Mouse (Mus musculus): ENCODE data around the gene Glra4. TPM values are rescaled to one million over a fixed set of nuclear protein-coding genes. Genes with fewer than 3 reads are reported as not detected.
"Not testable (repeated sequence)": the region's sequence is repeated elsewhere in the genome, so short reads cannot be mapped to it uniquely, and the experiment has no call there.

Glra4 gene
- polyA plus RNA-seq, 1 experiment, result 0.08 TPM

DNA sequence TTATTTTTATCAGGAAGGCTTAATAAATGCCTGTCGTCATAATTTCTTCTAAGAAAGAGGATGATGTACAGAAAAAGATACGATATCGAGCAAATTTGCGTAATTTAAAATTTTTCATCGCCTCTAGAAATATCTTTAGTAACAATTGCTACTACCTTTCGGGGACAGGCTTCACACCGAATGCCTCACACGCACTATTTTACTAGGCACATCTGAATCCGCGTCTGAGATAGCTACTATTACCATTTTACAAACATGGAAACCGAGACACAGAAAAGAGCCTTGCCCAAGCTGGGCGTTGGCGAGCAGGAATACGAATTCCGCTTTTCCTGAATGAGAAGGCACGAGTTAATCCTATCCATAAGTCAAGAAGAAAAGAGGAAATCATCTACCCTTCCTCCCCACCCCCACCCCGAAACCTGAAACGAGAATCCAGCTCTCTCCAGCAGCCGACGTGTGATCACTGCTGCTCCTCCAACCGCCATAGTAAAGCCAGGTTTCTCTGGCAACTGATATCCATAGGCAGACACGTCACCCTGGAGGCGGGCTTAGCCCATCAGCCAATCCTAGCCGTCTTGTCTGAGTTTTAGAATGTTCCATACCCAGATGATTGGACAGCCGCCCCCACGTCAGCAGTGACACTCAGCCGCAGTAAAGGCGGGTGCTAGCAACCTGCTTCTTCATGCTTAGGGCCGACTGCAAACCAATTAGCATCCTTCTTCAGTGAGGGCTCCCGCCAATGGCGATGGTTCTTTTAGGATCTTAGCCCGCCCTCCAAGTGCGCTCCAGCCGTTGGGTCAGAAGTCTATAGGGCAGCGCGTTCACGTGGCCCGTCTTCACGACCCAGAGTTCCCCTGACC lies 38.9 kb downstream of the Glra4 start:
- Histone ChIP-seq H3K4me3 (ENCODE audit: insufficient read depth, low read length) (peak overlapping the region; percentile 89), H3K27ac (ENCODE audit: insufficient read depth, low read length) (no peak overlapping the region), H3K4me1 (ENCODE audit: control insufficient read depth, insufficient read depth, low read length) (no peaks in the 10 kb centered on the region; the same call in 1 of the 2 replicates)
- TF ChIP-seq CTCF (IDR thresholded peaks at IDR 0.05; ENCODE audit: extremely low read depth, insufficient read depth, low read length), result no peak
- TF ChIP-seq POLR2A (IDR thresholded peaks at IDR 0.05; ENCODE audit: extremely low read depth, insufficient read depth, low read length), result peak; percentile 97

- no peak for TF ChIP-seq CTCF (IDR thresholded peaks at IDR 0.05; ENCODE audit: extremely low read depth, insufficient read depth, low read length)
- TF ChIP-seq POLR2A (IDR thresholded peaks at IDR 0.05; ENCODE audit: extremely low read depth, insufficient read depth, low read length), result no peak
- H3K4me1 ChIP-seq (ENCODE audit: control insufficient read depth, insufficient read depth, low read length), result no peaks in the 10 kb centered on the region; the same call in 1 of the 2 replicates
- peak overlapping the region; percentile 89 for H3K4me3 ChIP-seq (ENCODE audit: insufficient read depth, low read length)
- no peak overlapping the region for H3K27ac ChIP-seq (ENCODE audit: insufficient read depth, low read length)
Observed at GRCm38 (mm10) chrX:136740087-136740790, 39.7 kb downstream of the Glra4 start.

GRCm38 (mm10) chrX:136732016-136732415 lies 47.9 kb downstream of the Glra4 start:
- no peak overlapping the region for H3K4me3 ChIP-seq (ENCODE audit: insufficient read depth, low read length)
- H3K4me1 ChIP-seq (ENCODE audit: control insufficient read depth, insufficient read depth, low read length), result no peaks in the 10 kb centered on the region
- no peak overlapping the region for H3K27ac ChIP-seq (ENCODE audit: insufficient read depth, low read length)
- TF ChIP-seq CTCF (IDR thresholded peaks at IDR 0.05; ENCODE audit: extremely low read depth, insufficient read depth, low read length) (no peak), POLR2A (IDR thresholded peaks at IDR 0.05; ENCODE audit: extremely low read depth, insufficient read depth, low read length) (no peak)

DNA sequence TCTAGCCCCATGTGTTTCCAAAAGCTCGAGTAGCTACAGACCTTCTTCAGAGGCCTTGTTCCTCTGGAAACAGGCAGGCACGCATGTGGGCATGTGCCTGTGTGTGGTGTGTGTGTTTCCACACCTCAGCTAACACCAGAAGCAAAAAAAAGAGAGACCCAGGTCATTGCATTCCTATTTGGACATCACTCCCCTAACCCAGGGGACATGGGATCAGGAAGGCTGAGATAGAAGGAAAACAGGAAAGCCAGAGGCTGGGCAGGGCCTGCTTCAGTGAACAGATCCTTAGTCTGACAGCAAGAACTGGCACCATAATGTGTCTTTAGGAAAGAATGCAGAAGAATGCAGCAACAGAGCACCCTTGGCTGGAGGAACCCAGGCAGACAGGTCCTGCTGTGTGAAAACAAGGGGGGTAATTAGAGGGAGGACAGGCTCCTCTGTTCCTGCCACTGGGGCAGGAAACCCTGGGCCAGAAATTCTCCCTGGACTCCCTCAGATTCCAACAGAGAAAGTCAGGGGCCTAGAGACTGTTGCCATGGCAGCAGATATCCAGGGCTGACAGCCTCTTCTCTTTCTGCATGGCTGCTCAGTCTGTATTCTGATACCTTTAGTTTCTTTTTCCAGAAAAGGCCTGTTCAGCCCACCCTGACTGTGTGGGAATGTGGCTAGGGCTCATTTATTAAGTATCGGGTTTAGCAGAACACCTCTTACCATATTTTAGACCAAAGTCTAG lies 65.0 kb downstream of the Glra4 start:
- not testable (repeated sequence) for H3K4me3 ChIP-seq (ENCODE audit: insufficient read depth, low read length); H3K27ac ChIP-seq (ENCODE audit: insufficient read depth, low read length); H3K4me1 ChIP-seq (ENCODE audit: control insufficient read depth, insufficient read depth, low read length)

DNA sequence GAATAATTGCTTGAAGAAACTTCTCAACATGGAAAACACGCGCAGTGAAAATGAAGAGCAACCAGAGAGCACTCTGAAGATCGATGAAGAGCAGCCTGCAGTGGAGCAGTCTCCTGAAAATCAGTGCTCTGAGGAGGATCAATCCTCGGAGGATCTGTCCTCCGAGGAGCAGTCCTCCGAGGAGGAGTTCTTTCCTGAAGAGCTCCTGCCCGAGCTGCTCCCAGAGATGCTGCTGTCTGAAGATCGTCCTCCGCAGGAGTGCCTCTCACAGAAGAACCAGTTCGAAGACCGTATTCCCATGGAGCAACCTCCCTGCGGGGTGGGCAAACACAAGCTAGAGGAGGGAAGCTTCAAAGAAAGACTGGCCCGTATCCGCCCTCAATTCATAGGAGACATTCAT lies 71.2 kb downstream of the Glra4 start:
- TF ChIP-seq CTCF (IDR thresholded peaks at IDR 0.05; ENCODE audit: extremely low read depth, insufficient read depth, low read length) (no peak), POLR2A (IDR thresholded peaks at IDR 0.05; ENCODE audit: extremely low read depth, insufficient read depth, low read length) (0 out of 2 replicates have a peak, but pooled peaks have one; percentile 9)
- Histone ChIP-seq H3K4me1 (ENCODE audit: control insufficient read depth, insufficient read depth, low read length) (no peaks in the 10 kb centered on the region), H3K27ac (ENCODE audit: insufficient read depth, low read length) (0 out of 2 replicates have a peak overlapping the region, but pooled peaks have one; percentile 56), H3K4me3 (ENCODE audit: insufficient read depth, low read length) (peak overlapping the region; percentile 70)

- TF ChIP-seq CTCF (IDR thresholded peaks at IDR 0.05; ENCODE audit: extremely low read depth, insufficient read depth, low read length), result no peak
- 0 out of 2 replicates have a peak, but pooled peaks have one; percentile 26 for TF ChIP-seq POLR2A (IDR thresholded peaks at IDR 0.05; ENCODE audit: extremely low read depth, insufficient read depth, low read length)
- Histone ChIP-seq H3K4me1 (ENCODE audit: control insufficient read depth, insufficient read depth, low read length) (no peaks in the 10 kb centered on the region), H3K27ac (ENCODE audit: insufficient read depth, low read length) (peak overlapping the region; percentile 56)
Observed at GRCm38 (mm10) chrX:136708168-136708681, 71.7 kb downstream of the Glra4 start.

More at GRCm38 (mm10) chrX:136708168-136708681, 71.7 kb downstream of the Glra4 start:
- H3K4me3 ChIP-seq (ENCODE audit: insufficient read depth, low read length), result peak overlapping the region; percentile 70

Other genes with a start within 250 kb of the Glra4 start
- 0.08 TPM in 1 of 2 replicates, not detected in the other for gene Kir3dl2, start 236.1 kb downstream of the Glra4 start, polyA plus RNA-seq (2012; rRNA removed)
- gene Tceal3, start 189.3 kb downstream of the Glra4 start, polyA plus RNA-seq (2012; rRNA removed), result 243 and 298 TPM in 2 replicates
- gene Tceal1, start 72.2 kb downstream of the Glra4 start, polyA plus RNA-seq (2012; rRNA removed), result 14.9 TPM in 2 replicates
- gene Morf4l2, start 36.5 kb downstream of the Glra4 start, polyA plus RNA-seq (2012; rRNA removed), result 242 and 259 TPM in 2 replicates
- gene Plp1, start 42.5 kb upstream of the Glra4 start, polyA plus RNA-seq (2012; rRNA removed), result 1,304 and 1,728 TPM in 2 replicates
- 9.1 and 10.0 TPM in 2 replicates for gene Rab9b, start 88.6 kb upstream of the Glra4 start, polyA plus RNA-seq (2012; rRNA removed)
- gene H2bfm, start 147.2 kb upstream of the Glra4 start, polyA plus RNA-seq (2012; rRNA removed), result not detected in 2 replicates
- 15.6 and 20.8 TPM in 2 replicates for gene Tmsb15b2, start 195.4 kb upstream of the Glra4 start, polyA plus RNA-seq (2012; rRNA removed)
- 6.3 and 6.8 TPM in 2 replicates for gene Tmsb15l, start 196.7 kb upstream of the Glra4 start, polyA plus RNA-seq (2012; rRNA removed)
- gene Tmsb15b1, start 196.7 kb upstream of the Glra4 start, polyA plus RNA-seq (2012; rRNA removed), result 11.1 and 12.1 TPM in 2 replicates
- gene Zcchc18, start 213.0 kb upstream of the Glra4 start, polyA plus RNA-seq (2012; rRNA removed), result 239 and 250 TPM in 2 replicates